Mouse (Mus musculus) gonadal fat pad, adult 2 months (tissue): Measurements from ENCODE around the gene Nsrp1. TPM values are rescaled to one million over a fixed set of nuclear protein-coding genes. Genes with fewer than 3 reads are reported as not detected.

Source experiments
- polyA plus RNA-seq: library from polyadenylated mRNA; depleted of rRNA; stranded (reverse); fragments of >200 nt; gene quantifications from 2 replicates; pipeline ENCODE4 v1.2.3, GENCODE M21; 2012; rRNA removed

Nsrp1 gene
- polyA plus RNA-seq, 1 experiment: 1.1 TPM

Other genes starting within 250 kb of the Nsrp1 start
- gene Cpd, start 231.4 kb downstream of the Nsrp1 start, polyA plus RNA-seq: 31.4 and 34.0 TPM in 2 replicates
- gene Tmigd1, start 176.3 kb downstream of the Nsrp1 start, polyA plus RNA-seq: 0.39 and 0.62 TPM in 2 replicates
- gene Blmh, start 153.6 kb downstream of the Nsrp1 start, polyA plus RNA-seq: 18.8 and 19.5 TPM in 2 replicates
- gene Slc6a4, start 79.8 kb downstream of the Nsrp1 start, polyA plus RNA-seq: 1.4 and 1.8 TPM in 2 replicates
- 1.0 and 1.2 TPM in 2 replicates for gene Efcab5, start 110.5 kb upstream of the Nsrp1 start, polyA plus RNA-seq
- 11.1 and 14.3 TPM in 2 replicates for gene Ssh2, start 137.9 kb upstream of the Nsrp1 start, polyA plus RNA-seq